Mouse (Mus musculus) forebrain, embryonic 10.5 days (tissue): ENCODE measurements at regions not wholly inside any gene's neighbourhood (a gene's known extent, or its start where the extent isn't known, plus 50 kb on each side); places are given as distances from the start of the nearest gene placed in this dataset.

Experiments
- DNase-seq: peaks from one replicate; pipeline ENCODE4 v3.0.0-alpha.2; 2017; ENCODE audit warnings: low spot score; ENCODE audit errors: extremely low spot score
- H3K27ac ChIP-seq: fragments of 300-500 bp; sonication (generic); 2 replicates; pipeline ENCODE4 v1.5.1; 2016; ENCODE audit warnings: mild to moderate bottlenecking
- H3K27me3 ChIP-seq: fragments of 300-500 bp; sonication (generic); 2 replicates; pipeline ENCODE4 v1.6.1; 2016; ENCODE audit warnings: mild to moderate bottlenecking; ENCODE audit not compliant: poor library complexity, severe bottlenecking
- H3K36me3 ChIP-seq: fragments of 300-500 bp; sonication (generic); replicated peaks from 2 replicates; pipeline ENCODE4 v1.6.1; 2016; ENCODE audit warnings: mild to moderate bottlenecking, moderate library complexity
- H3K4me1 ChIP-seq: fragments of 300-500 bp; sonication (generic); 2 replicates; pipeline ENCODE4 v1.6.1; 2016
- H3K4me3 ChIP-seq: fragments of 300-500 bp; sonication (generic); 2 replicates; pipeline ENCODE4 v1.5.1; 2016; ENCODE audit warnings: mild to moderate bottlenecking, moderate library complexity
- H3K9me3 ChIP-seq: fragments of 300-500 bp; sonication (generic); 2 replicates; pipeline ENCODE4 v1.6.1; 2016; ENCODE audit warnings: mild to moderate bottlenecking, moderate library complexity
- WGBS: fragments of 180-500 bp; shearing (Covaris S2); methylation state at CpG from one replicate; pipeline ENCODE4 v1.1.7; 2016; 5-methylcytosine and 5-hydroxymethylcytosine counted together

DNA sequence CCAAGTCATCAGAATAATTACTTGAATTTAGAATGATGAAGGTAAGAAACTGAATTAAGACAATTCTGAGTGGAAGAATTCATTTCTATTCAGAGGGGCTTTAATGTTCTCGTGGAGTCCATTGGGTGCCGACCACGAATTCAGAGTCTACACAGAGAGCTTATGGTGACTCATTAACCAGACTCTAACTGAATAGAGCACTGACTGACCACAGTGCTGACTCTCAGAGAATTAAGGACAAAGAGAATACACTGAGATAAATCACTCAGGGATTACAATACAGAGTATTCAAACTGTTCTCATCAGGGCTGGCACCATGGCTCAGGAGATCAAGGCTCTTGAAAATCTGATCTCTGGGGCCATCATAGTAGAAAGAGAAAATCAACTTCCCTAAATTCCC, 366.7 kb downstream of the Wdr11 start:
- peaks cover 5% of the 10 kb centered on the region; the same call in 1 of the 2 replicates for H3K27me3 ChIP-seq
- H3K4me1 ChIP-seq: peaks cover 13% of the 10 kb centered on the region
- H3K27ac ChIP-seq: no peak overlapping the region
- H3K4me3 ChIP-seq: no peak overlapping the region
- H3K9me3 ChIP-seq: no peaks in the 10 kb centered on the region
- no peak for DNase-seq
- 38% methylated on average over 3 of the region's 3 CpGs for WGBS
- H3K36me3 ChIP-seq: no peaks in the 10 kb centered on the region

- no peak overlapping the region for H3K27ac ChIP-seq
- H3K36me3 ChIP-seq: no peaks in the 10 kb centered on the region
- no peak for DNase-seq
- H3K4me3 ChIP-seq: no peak overlapping the region
- WGBS: 68% methylated on average over 12 of the region's 12 CpGs
- no peaks in the 10 kb centered on the region for H3K9me3 ChIP-seq
- peaks cover 5% of the 10 kb centered on the region; the same call in 1 of the 2 replicates for H3K27me3 ChIP-seq
- H3K4me1 ChIP-seq: peaks cover 13% of the 10 kb centered on the region
Observed at GRCm38 (mm10) chr7:129962575-129962974, 370.9 kb downstream of the Wdr11 start.

- H3K27me3 ChIP-seq: peaks cover 5% of the 10 kb centered on the region; the same call in 1 of the 2 replicates
- WGBS: 88% methylated on average over 8 of the region's 8 CpGs
- peaks cover 13% of the 10 kb centered on the region for H3K4me1 ChIP-seq
- H3K27ac ChIP-seq: no peak overlapping the region
- DNase-seq: no peak
- H3K36me3 ChIP-seq: no peaks in the 10 kb centered on the region
- H3K4me3 ChIP-seq: no peak overlapping the region
- H3K9me3 ChIP-seq: no peaks in the 10 kb centered on the region
Observed at GRCm38 (mm10) chr7:129964192-129964591, 372.5 kb downstream of the Wdr11 start.

GRCm38 (mm10) chr7:129965281-129966051, 373.8 kb downstream of the Wdr11 start:
- no peak overlapping the region for H3K4me3 ChIP-seq
- no peak for DNase-seq

DNA sequence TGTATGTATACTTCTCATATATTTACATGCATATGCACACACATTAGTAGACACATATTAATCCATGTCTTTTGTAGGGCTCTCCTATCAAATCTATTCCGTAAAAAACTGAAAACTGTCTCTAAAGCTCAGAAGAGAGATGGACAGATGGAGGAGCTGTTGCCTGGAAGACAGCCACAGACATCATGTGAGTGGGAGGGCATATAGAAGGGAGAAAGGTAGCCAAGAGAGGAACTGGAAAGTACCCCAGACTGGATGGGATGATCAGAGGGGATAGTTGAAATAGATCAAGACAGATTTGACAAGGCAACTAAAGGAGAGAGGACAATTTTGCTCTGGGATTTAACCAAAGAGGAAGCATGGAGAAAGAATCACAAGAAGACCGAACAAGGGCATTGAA, 375.1 kb downstream of the Wdr11 start:
- WGBS: 90% methylated on average over 2 of the region's 2 CpGs
- H3K4me1 ChIP-seq: peaks cover 10% of the 10 kb centered on the region
- DNase-seq: no peak

More at GRCm38 (mm10) chr7:129965281-129966051, 373.8 kb downstream of the Wdr11 start:
- H3K36me3 ChIP-seq: no peaks in the 10 kb centered on the region
- peaks cover 5% of the 10 kb centered on the region; the same call in 1 of the 2 replicates for H3K27me3 ChIP-seq
- WGBS: 86% methylated on average over 9 of the region's 9 CpGs
- H3K9me3 ChIP-seq: no peaks in the 10 kb centered on the region
- peaks cover 13% of the 10 kb centered on the region for H3K4me1 ChIP-seq
- no peak overlapping the region for H3K27ac ChIP-seq

DNA sequence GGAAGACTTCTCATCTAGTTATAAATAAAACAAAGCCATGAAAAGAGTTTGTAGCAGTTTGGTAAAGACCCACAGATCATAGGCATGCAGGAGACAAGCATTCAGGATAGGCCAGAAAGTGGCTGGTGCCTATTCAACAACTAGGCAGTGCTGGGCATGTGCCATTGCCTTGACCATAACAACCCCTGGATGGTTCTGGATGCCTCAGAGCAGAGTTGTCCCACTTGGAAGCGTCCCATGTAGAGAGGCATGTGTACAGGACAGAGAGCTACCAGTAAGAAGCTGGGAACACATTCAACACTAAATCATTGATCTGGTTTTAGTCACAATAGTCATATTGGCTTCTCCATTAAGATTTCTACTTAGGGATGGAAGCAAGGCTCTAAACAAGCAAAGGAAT, 378.5 kb downstream of the Wdr11 start:
- H3K27me3 ChIP-seq: no peaks in the 10 kb centered on the region
- no peaks in the 10 kb centered on the region for H3K9me3 ChIP-seq
- WGBS: 97% methylated on average over 1 of the region's 1 CpGs
- DNase-seq: no peak
- H3K27ac ChIP-seq: no peak overlapping the region
- peaks cover 4% of the 10 kb centered on the region; the same call in 1 of the 2 replicates for H3K4me1 ChIP-seq
- no peaks in the 10 kb centered on the region for H3K36me3 ChIP-seq
- no peak overlapping the region for H3K4me3 ChIP-seq

More for the DNA sequence above, 375.1 kb downstream of the Wdr11 start:
- Histone ChIP-seq H3K4me3 (no peak overlapping the region), H3K9me3 (no peaks in the 10 kb centered on the region), H3K27ac (no peak overlapping the region), H3K36me3 (no peaks in the 10 kb centered on the region), H3K27me3 (peaks cover under 1% of the 10 kb centered on the region; the same call in 1 of the 2 replicates)

GRCm38 (mm10) chr7:129974206-129974605, 382.5 kb downstream of the Wdr11 start:
- Histone ChIP-seq H3K4me3 (no peak overlapping the region), H3K27ac (no peak overlapping the region), H3K27me3 (0 out of 2 replicates have a peak, but pooled peaks cover 4% of the 10 kb centered on the region), H3K4me1 (peaks cover 6% of the 10 kb centered on the region; the same call in 1 of the 2 replicates), H3K9me3 (no peaks in the 10 kb centered on the region), H3K36me3 (no peaks in the 10 kb centered on the region)
- WGBS: 77% methylated on average over 9 of the region's 9 CpGs
- DNase-seq: no peak

DNA sequence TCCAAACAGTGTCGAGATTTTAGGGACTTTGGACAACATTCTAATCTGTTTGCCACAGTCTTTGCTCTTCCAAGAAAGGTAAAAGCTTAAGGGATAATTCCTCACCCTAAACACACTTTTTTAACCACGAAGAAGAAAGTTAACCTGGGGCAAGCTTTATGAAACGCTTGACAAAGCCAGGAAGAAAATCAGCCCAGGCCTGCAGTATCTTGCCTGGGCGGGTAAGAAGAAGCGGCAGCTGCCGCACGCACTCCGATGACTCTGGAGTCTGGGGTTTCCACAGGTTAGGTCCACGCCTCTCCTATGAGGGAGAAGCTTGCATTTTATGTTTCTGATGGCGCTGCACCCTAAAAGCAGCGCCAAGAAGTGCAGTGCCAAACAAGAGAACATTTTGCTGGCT, 383.2 kb downstream of the Wdr11 start:
- H3K4me3 ChIP-seq: no peak overlapping the region
- 0 out of 2 replicates have a peak, but pooled peaks cover 4% of the 10 kb centered on the region for H3K27me3 ChIP-seq
- H3K9me3 ChIP-seq: no peaks in the 10 kb centered on the region
- H3K4me1 ChIP-seq: peaks cover 9% of the 10 kb centered on the region; the same call in 1 of the 2 replicates
- WGBS: 73% methylated on average over 11 of the region's 11 CpGs
- H3K36me3 ChIP-seq: no peaks in the 10 kb centered on the region
- H3K27ac ChIP-seq: no peak overlapping the region
- DNase-seq: no peak

DNA sequence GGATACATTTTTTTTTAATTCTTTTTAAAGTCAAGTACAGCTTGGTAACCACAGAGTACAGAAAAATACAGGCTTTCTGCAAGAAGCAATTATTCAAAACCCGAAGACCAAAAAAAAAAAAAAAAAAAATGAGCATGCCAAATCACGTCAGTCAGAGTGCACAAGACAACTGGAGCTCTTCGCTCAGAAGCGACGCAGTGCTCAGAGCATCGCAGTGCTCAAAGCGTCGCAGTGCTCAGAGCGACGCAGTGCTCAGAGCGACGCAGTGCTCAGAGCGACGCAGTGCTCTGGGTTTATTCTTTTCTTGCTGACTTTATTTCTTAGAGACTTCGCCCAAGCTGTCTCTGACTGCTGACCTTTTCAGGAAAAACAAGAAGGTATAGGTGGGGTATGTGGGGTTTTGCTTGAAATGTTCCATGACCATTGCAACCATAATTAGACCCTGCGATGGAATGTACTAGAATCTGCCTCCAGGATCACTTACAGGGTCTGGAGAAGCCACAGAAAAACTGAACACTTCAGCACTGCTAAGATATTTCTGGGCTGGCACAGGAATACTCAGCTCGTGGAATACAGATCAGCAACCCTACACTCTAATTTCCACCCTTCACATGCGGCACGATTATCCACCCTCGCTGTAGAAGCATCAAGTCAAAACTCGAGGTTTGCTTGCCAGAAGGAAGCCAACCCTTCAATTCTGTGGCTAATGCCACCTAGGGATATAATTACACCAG, 384.3 kb downstream of the Wdr11 start:
- Histone ChIP-seq H3K36me3 (no peaks in the 10 kb centered on the region), H3K27ac (no peak overlapping the region), H3K9me3 (no peaks in the 10 kb centered on the region), H3K4me3 (no peak overlapping the region), H3K27me3 (0 out of 2 replicates have a peak, but pooled peaks cover 4% of the 10 kb centered on the region), H3K4me1 (peaks cover 9% of the 10 kb centered on the region; the same call in 1 of the 2 replicates)
- WGBS: 93% methylated on average over 21 of the region's 21 CpGs
- DNase-seq: no peak

- Histone ChIP-seq H3K9me3 (no peaks in the 10 kb centered on the region), H3K36me3 (no peaks in the 10 kb centered on the region), H3K4me1 (peaks cover 18% of the 10 kb centered on the region), H3K27ac (no peak overlapping the region), H3K4me3 (no peak overlapping the region), H3K27me3 (0 out of 2 replicates have a peak, but pooled peaks cover 4% of the 10 kb centered on the region)
- no peak for DNase-seq
- WGBS: 90% methylated on average over 5 of the region's 5 CpGs
Observed at GRCm38 (mm10) chr7:129978576-129978975, 386.9 kb downstream of the Wdr11 start.

DNA sequence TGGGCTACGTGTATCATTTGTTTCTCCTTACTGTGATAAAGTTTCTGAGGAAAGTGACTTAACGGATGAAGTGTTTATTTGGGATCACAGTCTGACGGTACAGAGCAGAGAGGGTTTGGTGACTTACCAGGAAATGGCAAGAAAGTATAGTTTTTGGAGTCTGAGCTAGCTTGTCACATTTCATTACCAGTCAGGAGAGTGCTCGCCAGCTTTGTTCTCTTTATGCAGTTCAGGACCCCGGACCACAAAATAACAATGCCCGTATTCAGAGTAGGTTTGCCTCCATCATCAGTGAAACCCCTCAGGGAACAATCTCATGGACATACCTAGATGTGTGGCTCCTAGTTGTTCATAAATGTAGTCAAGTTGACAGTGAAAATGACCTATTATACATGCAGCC, 387.7 kb downstream of the Wdr11 start:
- Histone ChIP-seq H3K36me3 (no peaks in the 10 kb centered on the region), H3K27ac (no peak overlapping the region)

GRCm38 (mm10) chr7:129980501-129980900, 388.8 kb downstream of the Wdr11 start:
- no peak overlapping the region for H3K27ac ChIP-seq
- WGBS: 69% methylated on average over 1 of the region's 1 CpGs
- 0 out of 2 replicates have a peak, but pooled peaks cover 4% of the 10 kb centered on the region for H3K27me3 ChIP-seq
- no peak for DNase-seq
- H3K36me3 ChIP-seq: no peaks in the 10 kb centered on the region
- no peaks in the 10 kb centered on the region for H3K9me3 ChIP-seq
- peaks cover 22% of the 10 kb centered on the region for H3K4me1 ChIP-seq
- H3K4me3 ChIP-seq: no peak overlapping the region

More for the DNA sequence above, 387.7 kb downstream of the Wdr11 start:
- no peaks in the 10 kb centered on the region for H3K9me3 ChIP-seq
- H3K4me3 ChIP-seq: no peak overlapping the region
- H3K4me1 ChIP-seq: peaks cover 20% of the 10 kb centered on the region
- 74% methylated on average over 6 of the region's 6 CpGs for WGBS
- no peak for DNase-seq
- H3K27me3 ChIP-seq: 0 out of 2 replicates have a peak, but pooled peaks cover 4% of the 10 kb centered on the region

- 73% methylated on average over 5 of the region's 5 CpGs for WGBS
- H3K27ac ChIP-seq: no peak overlapping the region
- no peaks in the 10 kb centered on the region for H3K36me3 ChIP-seq
- H3K27me3 ChIP-seq: no peaks in the 10 kb centered on the region
- H3K4me1 ChIP-seq: peaks cover 32% of the 10 kb centered on the region
- no peaks in the 10 kb centered on the region for H3K9me3 ChIP-seq
- no peak for DNase-seq
- H3K4me3 ChIP-seq: no peak overlapping the region
Observed at GRCm38 (mm10) chr7:129982411-129982810, 390.7 kb downstream of the Wdr11 start.
